Mouse (Mus musculus) kidney, postnatal 0 days (tissue): Measurements from ENCODE around the gene Plekha4. TPM values are rescaled to one million over a fixed set of nuclear protein-coding genes. Genes with fewer than 3 reads are reported as not detected.

ENCODE experiments used
- ATAC-seq: fragments of 200-750 bp; cut with Nextera tagmentation; replicated peaks from 2 replicates; pipeline ENCODE4 v1.8.0; 2017; ENCODE audit warnings: low read depth, moderate number of reproducible peaks, moderate TSS enrichment, moderate library complexity; ENCODE audit not compliant: low FRiP score
- DNase-seq: peaks from one replicate; pipeline ENCODE4 v3.0.0-alpha.2; 2016; ENCODE audit warnings: low spot score
- H3K27ac ChIP-seq: fragments of 300-500 bp; sonication (generic); 2 replicates; pipeline ENCODE4 v1.5.1; 2014; ENCODE audit warnings: mild to moderate bottlenecking
- H3K27me3 ChIP-seq: fragments of 300-500 bp; sonication (generic); 2 replicates; pipeline ENCODE4 v1.6.1; 2014; ENCODE audit warnings: low read length, mixed read lengths; ENCODE audit not compliant: insufficient read depth
- H3K36me3 ChIP-seq: fragments of 300-500 bp; sonication (generic); 2 replicates; pipeline ENCODE4 v1.6.1; 2014; ENCODE audit warnings: low read length, mixed read lengths; ENCODE audit not compliant: insufficient read depth
- H3K4me1 ChIP-seq: fragments of 300-500 bp; sonication (generic); replicated peaks from 2 replicates; pipeline ENCODE4 v1.6.1; 2014; ENCODE audit warnings: antibody characterized with exemption, low read length, mixed read lengths; ENCODE audit not compliant: insufficient read depth
- H3K4me2 ChIP-seq: fragments of 300-500 bp; sonication (generic); 2 replicates; pipeline ENCODE4 v1.6.1; 2014; ENCODE audit warnings: mild to moderate bottlenecking, low read length, moderate library complexity, mixed read lengths
- H3K4me3 ChIP-seq: fragments of 300-500 bp; sonication (generic); replicated peaks from 2 replicates; pipeline ENCODE4 v1.5.1; 2014; ENCODE audit warnings: low read depth, low read length
- H3K9ac ChIP-seq: fragments of 300-500 bp; sonication (generic); 2 replicates; pipeline ENCODE4 v1.6.1; 2014; ENCODE audit warnings: low read depth, low read length
- H3K9me3 ChIP-seq: fragments of 300-500 bp; sonication (generic); replicated peaks from 2 replicates; pipeline ENCODE4 v1.6.1; 2016; ENCODE audit warnings: low read length, inconsistent platforms, mixed read lengths
- CTCF ChIP-seq: IDR thresholded peaks from 2 replicates; pipeline ENCODE4 v1.5.1; 2016; ENCODE audit warnings: antibody characterized with exemption, low read depth, mild to moderate bottlenecking, moderate library complexity
- WGBS: fragments of 180-500 bp; shearing (Covaris S2); extraction: QIAGEN DNeasy Blood & Tissue Kit; methylation state at CpG from one replicate; pipeline ENCODE4 v1.1.7; 2014; 5-methylcytosine and 5-hydroxymethylcytosine counted together
- polyA plus RNA-seq: library from polyadenylated mRNA; unstranded; fragments of >200 nt; fragmentation: Nextera tagmentation; extraction: Ambion mirVana; gene quantifications from 2 replicates; pipeline ENCODE4 v1.2.1, GENCODE M21; 2015

Plekha4 gene
- polyA plus RNA-seq, 1 experiment from 2014 or later, result 5.8 TPM

DNA sequence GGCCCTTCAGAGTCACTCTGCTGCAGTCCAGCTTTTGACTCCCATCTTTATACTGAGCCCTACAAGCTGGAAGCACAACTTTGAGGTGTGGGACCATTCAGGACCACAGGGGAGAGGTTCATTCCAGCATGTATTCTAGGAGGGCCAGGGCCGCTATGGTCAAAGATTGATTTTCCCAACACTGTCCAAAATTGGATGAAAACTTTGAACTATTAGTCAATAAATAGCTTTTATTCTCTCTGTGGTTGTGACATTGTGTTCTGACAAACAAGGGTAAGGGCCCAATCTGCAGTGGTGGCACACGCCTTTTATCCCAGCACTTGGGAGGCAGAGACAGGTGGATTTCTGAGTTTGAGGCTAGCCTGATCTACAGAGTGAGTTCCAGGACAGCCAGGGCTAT lies 27.9 kb downstream of the Plekha4 start:
- no peaks in the 10 kb centered on the region for H3K27me3 ChIP-seq
- H3K36me3 ChIP-seq, result no peaks in the 10 kb centered on the region
- peak overlapping the region; percentile 36; the same call in 1 of the 2 replicates for H3K27ac ChIP-seq
- H3K4me2 ChIP-seq, result no peak overlapping the region
- DNase-seq (no peak), ATAC-seq (no peak)
- TF ChIP-seq CTCF, result no peak
- H3K4me3 ChIP-seq, result no peak overlapping the region
- H3K9me3 ChIP-seq, result no peaks in the 10 kb centered on the region
- no peak overlapping the region for H3K9ac ChIP-seq
- 97% methylated on average over 2 of the region's 2 CpGs for WGBS
- no peaks in the 10 kb centered on the region for H3K4me1 ChIP-seq

DNA sequence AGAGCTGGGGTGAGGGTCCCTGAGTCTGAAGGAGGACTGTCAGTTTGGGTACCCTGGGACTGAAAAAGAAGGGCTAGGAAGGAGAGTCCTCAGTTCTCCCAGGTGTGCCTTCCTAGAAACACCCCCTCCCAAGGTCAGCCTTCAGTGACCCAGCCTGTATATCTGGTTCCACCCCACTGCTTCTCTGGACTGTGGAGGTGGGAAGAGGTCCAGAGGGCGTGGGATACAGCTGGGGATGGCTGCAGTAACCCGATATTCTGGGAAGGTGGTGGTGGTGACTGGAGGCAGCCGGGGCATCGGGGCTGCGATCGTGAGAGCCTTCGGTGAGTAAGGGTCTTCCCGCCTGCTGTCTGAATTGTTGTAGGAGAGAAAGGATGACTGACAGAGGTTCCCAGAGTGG lies 28.6 kb downstream of the Plekha4 start, which contains the start of gene Hsd17b14:
TSS of gene Hsd17b14 (plus strand) at position 150 of the 400 bp plus-strand sequence.
- no peak within 1 kb of the TSS for H3K4me3 ChIP-seq

DNA sequence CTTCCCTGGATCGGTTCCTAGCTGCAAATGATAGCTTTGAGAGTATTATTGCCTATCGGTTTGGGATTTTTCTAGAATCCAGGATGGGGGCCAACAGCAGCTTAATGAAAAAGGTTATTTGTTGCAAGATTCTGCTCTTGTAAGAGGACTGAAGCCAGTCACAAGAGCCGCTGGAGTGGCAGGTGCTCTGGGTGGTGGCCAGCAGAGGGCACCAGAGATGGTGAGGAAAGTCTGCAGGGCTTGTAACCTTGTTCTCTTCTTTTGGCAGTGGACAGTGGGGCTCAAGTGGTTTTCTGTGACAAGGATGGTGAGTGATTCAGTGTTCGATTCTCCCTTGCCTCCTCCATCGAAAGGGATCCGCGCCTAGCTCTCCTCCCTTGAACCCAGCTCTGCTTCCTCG lies 29.7 kb downstream of the Plekha4 start:
- H3K27me3 ChIP-seq, result no peaks in the 10 kb centered on the region
- no peaks in the 10 kb centered on the region for H3K36me3 ChIP-seq
- no peak overlapping the region for H3K4me3 ChIP-seq
- H3K9me3 ChIP-seq, result no peaks in the 10 kb centered on the region
- 22% methylated on average over 8 of the region's 8 CpGs for WGBS
- ATAC-seq (no peak), DNase-seq (peak; percentile 86)
- H3K4me2 ChIP-seq, result no peak overlapping the region
- TF ChIP-seq CTCF, result peak; percentile 89
- 0 out of 2 replicates have a peak, but pooled peaks cover under 1% of the 10 kb centered on the region for H3K4me1 ChIP-seq
- H3K9ac ChIP-seq, result no peak overlapping the region
- H3K27ac ChIP-seq, result no peak overlapping the region; the same call in 1 of the 2 replicates

More for the DNA sequence above, 28.6 kb downstream of the Plekha4 start, which contains the start of gene Hsd17b14:
- Histone ChIP-seq H3K27ac (peak within 1 kb of the TSS; percentile 36), H3K36me3 (no peaks in the 10 kb centered on the region), H3K9me3 (no peaks in the 10 kb centered on the region), H3K4me1 (no peaks in the 10 kb centered on the region), H3K27me3 (no peaks in the 10 kb centered on the region), H3K9ac (no peak within 1 kb of the TSS), H3K4me2 (no peak within 1 kb of the TSS)
- peak; percentile 69 for ATAC-seq
- WGBS, result 8% methylated on average over 8 of the region's 8 CpGs
- peak; percentile 43 for DNase-seq
- no peak for TF ChIP-seq CTCF

DNA sequence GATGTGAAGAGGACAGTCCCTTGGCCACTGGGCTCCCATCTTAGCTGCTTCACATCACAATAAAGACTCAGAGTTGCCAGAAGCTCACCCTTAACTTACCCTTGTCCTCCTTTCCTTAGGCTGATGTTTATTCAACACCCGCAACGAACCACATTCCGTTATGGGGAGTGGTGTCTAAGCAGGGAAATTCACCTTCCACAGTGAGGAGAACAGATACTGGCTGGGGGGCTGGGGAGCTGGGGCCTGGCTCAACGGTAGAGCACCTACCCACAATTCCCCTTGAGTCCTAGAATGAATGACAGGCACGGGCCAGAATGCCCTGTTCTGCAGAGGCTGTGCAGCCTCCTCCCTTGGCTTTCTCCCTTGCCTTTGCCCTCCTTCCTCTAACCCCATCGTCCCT lies 32.8 kb downstream of the Plekha4 start:
- no peak overlapping the region for H3K4me3 ChIP-seq
- H3K36me3 ChIP-seq, result no peaks in the 10 kb centered on the region
- no peak overlapping the region for H3K27ac ChIP-seq
- DNase-seq, result no peak
- H3K4me2 ChIP-seq, result no peak overlapping the region
- no peak for TF ChIP-seq CTCF
- ATAC-seq, result no peak
- H3K27me3 ChIP-seq, result no peaks in the 10 kb centered on the region
- no peaks in the 10 kb centered on the region for H3K9me3 ChIP-seq
- no peak overlapping the region for H3K9ac ChIP-seq
- 46% methylated on average over 6 of the region's 6 CpGs for WGBS
- peaks cover 8% of the 10 kb centered on the region; the same call in 1 of the 2 replicates for H3K4me1 ChIP-seq

DNA sequence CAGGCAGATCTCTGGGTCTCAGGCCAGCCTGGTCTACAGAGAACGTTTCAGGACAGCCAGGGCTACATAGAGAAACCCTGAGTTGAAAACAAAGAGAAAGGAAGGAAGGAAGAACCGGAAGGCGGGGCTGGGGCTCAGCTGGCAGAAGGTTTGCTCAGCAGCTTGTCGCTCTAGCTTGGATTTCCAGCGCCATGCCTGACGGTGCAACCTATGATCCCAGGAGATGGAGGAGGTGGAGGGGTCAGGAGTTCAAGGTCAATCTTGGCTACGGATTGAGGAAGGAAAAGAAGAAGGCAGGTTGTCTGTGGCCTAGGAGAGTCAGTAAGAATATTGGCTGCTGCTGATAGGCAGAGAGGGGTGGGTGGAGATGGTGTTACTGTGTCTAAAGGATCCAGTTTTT lies 34.1 kb downstream of the Plekha4 start:
- H3K9me3 ChIP-seq, result no peaks in the 10 kb centered on the region
- WGBS, result 80% methylated on average over 7 of the region's 7 CpGs
- no peak overlapping the region for H3K9ac ChIP-seq
- ATAC-seq, result no peak
- no peak overlapping the region for H3K27ac ChIP-seq
- no peak for TF ChIP-seq CTCF
- H3K36me3 ChIP-seq, result no peaks in the 10 kb centered on the region
- DNase-seq, result no peak
- H3K4me1 ChIP-seq, result peaks cover 8% of the 10 kb centered on the region; the same call in 1 of the 2 replicates
- H3K27me3 ChIP-seq, result no peaks in the 10 kb centered on the region
- H3K4me2 ChIP-seq, result no peak overlapping the region
- H3K4me3 ChIP-seq, result no peak overlapping the region

DNA sequence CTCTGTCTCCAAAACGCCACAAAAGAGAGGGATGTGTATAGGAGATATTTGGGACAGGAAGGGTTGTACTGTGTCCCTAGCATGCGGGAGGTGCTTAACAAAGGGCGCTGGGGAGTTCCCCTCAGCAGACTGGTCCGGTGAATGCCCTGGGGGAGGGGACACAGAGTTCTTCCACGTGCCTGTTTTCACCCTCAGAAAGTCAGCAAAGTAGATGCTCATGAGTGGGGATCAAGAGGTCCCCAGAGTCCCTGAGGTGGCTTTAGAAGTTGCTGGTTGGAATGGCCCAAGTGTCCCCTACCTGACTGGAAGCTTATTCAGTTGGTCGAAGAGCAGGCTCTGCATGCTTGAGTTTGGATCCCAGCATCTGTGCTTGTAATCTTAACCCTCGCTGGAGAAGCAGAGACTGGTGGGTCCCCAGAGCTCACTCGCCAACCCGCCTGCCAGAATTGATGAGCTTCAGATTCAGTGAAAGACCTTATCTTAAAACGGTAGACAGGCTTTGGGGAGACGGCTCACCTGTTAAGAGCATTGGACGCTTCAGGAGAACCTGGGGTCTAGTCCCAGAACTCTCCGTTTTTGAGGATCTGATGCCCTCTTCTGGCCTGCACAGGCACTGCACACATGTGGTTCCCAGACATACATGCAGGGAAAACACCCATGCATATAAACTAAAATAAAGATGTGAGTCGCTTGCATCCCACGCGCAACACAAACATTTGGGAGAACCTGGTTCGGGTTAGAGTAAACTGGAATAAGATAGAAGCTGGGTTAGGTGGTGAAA lies 34.9 kb downstream of the Plekha4 start:
- 15% methylated on average over 17 of the region's 17 CpGs for WGBS
- peak; percentile 83 for DNase-seq
- Histone ChIP-seq H3K4me1 (peaks cover 8% of the 10 kb centered on the region; the same call in 1 of the 2 replicates), H3K27ac (no peak overlapping the region), H3K9me3 (no peaks in the 10 kb centered on the region), H3K4me3 (no peak overlapping the region), H3K9ac (no peak overlapping the region), H3K36me3 (no peaks in the 10 kb centered on the region), H3K4me2 (peak overlapping the region; percentile 27; the same call in 1 of the 2 replicates), H3K27me3 (no peaks in the 10 kb centered on the region)
- peak; percentile 95 for TF ChIP-seq CTCF
- no peak for ATAC-seq
